Mouse (Mus musculus) cerebellum, adult 2 months (tissue): ENCODE measurements around the gene Eloa.

Experiments used
- CTCF ChIP-seq: fragments of 200-500 bp; IDR thresholded peaks from 2 replicates; pipeline ENCODE4 v1.5.1; 2011; ENCODE audit warnings: low read depth, mild to moderate bottlenecking, control low read depth, low read length, moderate library complexity, borderline replicate concordance; ENCODE audit not compliant: insufficient read depth
- POLR2A ChIP-seq: fragments of 200-500 bp; IDR thresholded peaks from 2 replicates; pipeline ENCODE4 v1.6.1; 2011; ENCODE audit warnings: low read length, control low read depth, borderline replicate concordance; ENCODE audit not compliant: insufficient read depth

- TF ChIP-seq POLR2A, result no peak
- TF ChIP-seq CTCF, result no peak
Measured at GRCm38 (mm10) chr4:136006821-136007220, 14.7 kb downstream of the Eloa start.
